Mouse (Mus musculus) heart, postnatal 25 days (tissue): Measurements from ENCODE around the gene Parp9. TPM values are rescaled to one million over a fixed set of nuclear protein-coding genes. Genes with fewer than 3 reads are reported as not detected.
A peak's percentile ranks its signal among the peaks of the same experiment; 100 is the strongest.
"Not testable (repeated sequence)": the region's sequence is repeated elsewhere in the genome, so short reads cannot be mapped to it uniquely, and the experiment has no call there.

ENCODE experiments used
- DNase-seq: peaks from one replicate; pipeline ENCODE4 v3.0.0; 2022; ENCODE audit warnings: low spot score
- intact Hi-C: fragments of 180-260 bp; cut with DNase I; formaldehyde crosslinking; loops from one replicate; pipeline ENCODE4 v1.15.1; 2025
- total RNA-seq, 2 experiments: library from RNA; stranded (reverse); gene quantifications; 2 replicates each; pipeline ENCODE4 v1.2.3; 2021

Gene Parp9
- total RNA-seq: 10 to 100 TPM in 1 of 2 experiments, 1 to 10 TPM in 1; 9.9 to 11.5 TPM

- intact Hi-C loops: loop anchor here (1.0 to 5.0 kb wide), 2 partner anchors 44 to 63 kb away; no protein-coding TSS in a partner anchor
- peak; percentile 51 for DNase-seq
Measured at GRCm38 (mm10) chr16:35938211-35939151, at the start of gene Parp9, which contains the start of gene Dtx3l. TSS of gene Parp9 (plus strand) at chr16:35938470. TSS of gene Dtx3l (minus strand) at chr16:35939151.

GRCm38 (mm10) chr16:35888910-35889309 is 49.4 kb upstream of the Parp9 start:
- no peak for DNase-seq
- intact Hi-C loops: no loop called here

GRCm38 (mm10) chr16:35890645-35891044 is 47.6 kb upstream of the Parp9 start:
- no peak for DNase-seq
- intact Hi-C loops: no loop called here

GRCm38 (mm10) chr16:35891603-35892002 is 46.7 kb upstream of the Parp9 start:
- DNase-seq, intact Hi-C loops: not testable (repeated sequence)

- DNase-seq: no peak
- intact Hi-C loops: no loop called here
Measured at GRCm38 (mm10) chr16:35894997-35895396, 43.3 kb upstream of the Parp9 start.

GRCm38 (mm10) chr16:35900541-35900940 is 37.7 kb upstream of the Parp9 start:
- intact Hi-C loops: no loop called here
- no peak for DNase-seq

GRCm38 (mm10) chr16:35903014-35903640 is 35.1 kb upstream of the Parp9 start:
- intact Hi-C loops: no loop called here

GRCm38 (mm10) chr16:35904121-35904736 is 34.0 kb upstream of the Parp9 start:
- no peak for DNase-seq
- intact Hi-C loops: no loop called here

More at GRCm38 (mm10) chr16:35903014-35903640, 35.1 kb upstream of the Parp9 start:
- DNase-seq: no peak

- intact Hi-C loops: no loop called here
- DNase-seq: no peak
Measured at GRCm38 (mm10) chr16:35905355-35905754, 32.9 kb upstream of the Parp9 start.

- intact Hi-C loops: no loop called here
- DNase-seq: no peak
Measured at GRCm38 (mm10) chr16:35905819-35906485, 32.3 kb upstream of the Parp9 start.

- no peak for DNase-seq
- intact Hi-C loops: no loop called here
Measured at GRCm38 (mm10) chr16:35906887-35907286, 31.4 kb upstream of the Parp9 start.

- intact Hi-C loops: no loop called here
- DNase-seq: no peak
Measured at GRCm38 (mm10) chr16:35907432-35908201, 30.7 kb upstream of the Parp9 start.

GRCm38 (mm10) chr16:35911449-35911848 is 26.8 kb upstream of the Parp9 start:
- DNase-seq: no peak
- intact Hi-C loops: no loop called here

GRCm38 (mm10) chr16:35913526-35913925 is 24.7 kb upstream of the Parp9 start:
- DNase-seq: no peak

GRCm38 (mm10) chr16:35914301-35914700 is 24.0 kb upstream of the Parp9 start:
- intact Hi-C loops: no loop called here
- no peak for DNase-seq

More at GRCm38 (mm10) chr16:35913526-35913925, 24.7 kb upstream of the Parp9 start:
- intact Hi-C loops: no loop called here

GRCm38 (mm10) chr16:35918721-35919543 is 19.3 kb upstream of the Parp9 start:
- DNase-seq: no peak
- intact Hi-C loops: loop anchor here (5.0 kb wide), 1 partner anchor 42 kb away; no protein-coding TSS in a partner anchor

- no peak for DNase-seq
- intact Hi-C loops: no loop called here
Measured at GRCm38 (mm10) chr16:35921676-35922235, 16.5 kb upstream of the Parp9 start.
